Mouse (Mus musculus) heart, embryonic 16.5 days (tissue): ENCODE data around the gene E2f7. TPM values are rescaled to one million over a fixed set of nuclear protein-coding genes. Genes with fewer than 3 reads are reported as not detected.

Experiments used
- ATAC-seq: fragments of 200-750 bp; cut with Nextera tagmentation; replicated peaks from 2 replicates; pipeline ENCODE4 v1.8.0; 2017; ENCODE audit warnings: moderate number of reproducible peaks; ENCODE audit not compliant: insufficient read depth, low FRiP score; ENCODE audit errors: extremely low read depth
- H3K27ac ChIP-seq: fragments of 300-500 bp; sonication (generic); 2 replicates; pipeline ENCODE4 v1.5.1; 2014; ENCODE audit warnings: mild to moderate bottlenecking, low read length, control low read depth, moderate library complexity
- H3K27me3 ChIP-seq: fragments of 300-500 bp; sonication (generic); 2 replicates; pipeline ENCODE4 v1.6.1; 2014; ENCODE audit warnings: low read length, mixed read lengths; ENCODE audit not compliant: control insufficient read depth, insufficient read depth
- H3K36me3 ChIP-seq: fragments of 300-500 bp; sonication (generic); 2 replicates; pipeline ENCODE4 v1.6.1; 2014; ENCODE audit not compliant: control insufficient read depth, insufficient read depth
- H3K4me1 ChIP-seq: fragments of 300-500 bp; sonication (generic); 2 replicates; pipeline ENCODE4 v1.6.1; 2014; ENCODE audit warnings: low read length, mixed read lengths; ENCODE audit not compliant: control insufficient read depth, insufficient read depth
- H3K4me2 ChIP-seq: fragments of 300-500 bp; sonication (generic); 2 replicates; pipeline ENCODE4 v1.6.1; 2014; ENCODE audit warnings: low read depth, mild to moderate bottlenecking, control low read depth, low read length
- H3K4me3 ChIP-seq: fragments of 300-500 bp; sonication (generic); 2 replicates; pipeline ENCODE4 v1.5.1; 2014; ENCODE audit warnings: mild to moderate bottlenecking, control low read depth, low read length
- H3K9ac ChIP-seq: fragments of 300-500 bp; sonication (generic); 2 replicates; pipeline ENCODE4 v1.6.1; 2014; ENCODE audit warnings: low read length, control low read depth
- H3K9me3 ChIP-seq: fragments of 300-500 bp; sonication (generic); replicated peaks from 2 replicates; pipeline ENCODE4 v1.6.1; 2016; ENCODE audit warnings: low read length; ENCODE audit not compliant: control insufficient read depth
- WGBS: fragments of 180-500 bp; shearing (Covaris S2); extraction: QIAGEN DNeasy Blood & Tissue Kit; methylation state at CpG from one replicate; pipeline ENCODE4 v1.1.7; 2014; 5-methylcytosine and 5-hydroxymethylcytosine counted together
- polyA plus RNA-seq: library from polyadenylated mRNA; unstranded; fragments of >200 nt; fragmentation: Nextera tagmentation; extraction: Ambion mirVana; gene quantifications from 2 replicates; pipeline ENCODE4 v1.2.1, GENCODE M21; 2015

E2f7 gene
- 13.5 and 14.3 TPM in 2 replicates for polyA plus RNA-seq

DNA sequence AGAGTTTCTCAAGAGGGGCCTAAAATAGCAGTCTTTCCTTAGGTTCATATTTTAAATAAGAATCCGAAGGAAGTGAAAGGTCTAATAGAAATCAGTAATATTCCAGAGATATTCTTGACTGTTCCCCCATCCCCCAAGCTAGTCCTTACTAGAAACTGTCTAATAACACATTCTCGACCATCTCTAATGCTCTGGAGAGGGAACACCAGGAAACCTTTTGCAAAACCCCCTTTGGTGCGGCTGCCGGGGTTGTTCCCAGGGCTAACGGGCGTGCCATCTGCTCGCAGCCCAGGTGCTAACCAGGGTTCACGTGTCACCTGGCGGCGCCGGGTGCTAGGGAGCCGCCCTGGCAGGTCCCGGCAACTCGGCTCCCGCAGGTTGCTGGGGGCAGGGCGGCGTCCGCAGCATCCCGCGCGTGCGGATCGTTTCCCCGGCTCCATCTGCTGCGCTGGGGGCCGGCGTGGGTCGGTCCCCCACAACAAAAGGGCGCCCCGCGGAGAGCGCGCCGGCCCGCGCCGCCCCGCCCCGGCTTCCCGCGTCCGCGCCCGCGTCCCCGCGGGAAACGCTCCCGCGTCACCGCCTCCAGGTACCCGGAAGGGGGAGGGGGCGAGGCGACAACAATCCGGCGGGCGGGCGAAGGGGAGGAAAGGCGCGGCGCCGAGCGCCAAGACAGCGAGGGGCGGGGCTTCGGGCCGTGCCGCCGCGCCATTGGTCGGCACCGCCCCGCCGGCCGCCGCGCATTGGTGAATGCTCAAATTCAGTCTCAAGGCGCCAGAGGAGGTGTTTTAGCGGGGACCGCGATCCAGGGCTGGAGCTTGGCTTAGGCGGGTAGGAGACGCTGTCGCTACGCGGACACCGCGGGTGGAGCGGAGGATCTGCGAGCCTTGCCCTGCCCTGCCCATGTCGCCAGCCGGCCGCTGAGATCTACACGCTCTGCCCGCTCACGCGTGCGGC lies at the start of gene E2f7:
Gene E2f7 (plus strand): TSS at position 754 of the 954 bp plus-strand sequence.
- peak; percentile 98 for ATAC-seq
- Histone ChIP-seq H3K9ac (peak within 1 kb of the TSS; percentile 93), H3K27ac (peak within 1 kb of the TSS; percentile 74), H3K4me2 (peak within 1 kb of the TSS; percentile 99), H3K4me1 (peaks cover 13% of the 10 kb centered on the region), H3K36me3 (peaks cover 16% of the 10 kb centered on the region), H3K4me3 (peak within 1 kb of the TSS; percentile 93), H3K9me3 (no peaks in the 10 kb centered on the region), H3K27me3 (no peaks in the 10 kb centered on the region)
- WGBS = under 1% methylated on average over 93 of the region's 98 CpGs

GRCm38 (mm10) chr10:110701276-110701675 lies 44.0 kb upstream of the E2f7 start:
- Histone ChIP-seq H3K27ac (no peak overlapping the region), H3K4me2 (no peak overlapping the region), H3K36me3 (no peaks in the 10 kb centered on the region), H3K4me3 (no peak overlapping the region), H3K9me3 (peaks cover 2% of the 10 kb centered on the region; the same call in 1 of the 2 replicates), H3K9ac (no peak overlapping the region), H3K4me1 (no peaks in the 10 kb centered on the region), H3K27me3 (no peaks in the 10 kb centered on the region)
- ATAC-seq = no peak
- 76% methylated on average over 1 of the region's 1 CpGs for WGBS

DNA sequence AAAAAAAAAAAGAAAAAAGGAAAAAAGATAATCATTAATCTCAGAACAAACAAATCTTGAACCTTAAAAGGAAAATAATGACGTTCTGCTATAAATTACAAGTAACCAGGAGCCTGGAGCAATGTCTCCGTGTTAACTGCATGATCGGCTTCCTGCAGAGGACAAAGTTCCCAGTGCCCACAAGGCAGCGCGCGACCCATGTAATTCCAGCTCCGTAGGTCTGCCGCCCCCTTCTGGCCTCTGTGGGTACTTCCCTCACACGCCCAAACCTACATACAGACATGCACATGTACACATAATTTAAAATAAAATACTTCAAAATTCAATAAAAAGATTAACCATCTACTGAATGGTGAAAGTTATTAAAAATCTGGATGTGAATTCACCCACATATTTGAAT lies 39.6 kb upstream of the E2f7 start:
- H3K9ac ChIP-seq = no peak overlapping the region
- no peaks in the 10 kb centered on the region for H3K4me1 ChIP-seq
- 48% methylated on average over 9 of the region's 9 CpGs for WGBS
- no peaks in the 10 kb centered on the region for H3K27me3 ChIP-seq
- H3K27ac ChIP-seq = no peak overlapping the region
- peaks cover 2% of the 10 kb centered on the region; the same call in 1 of the 2 replicates for H3K9me3 ChIP-seq
- no peaks in the 10 kb centered on the region for H3K36me3 ChIP-seq
- no peak overlapping the region for H3K4me3 ChIP-seq
- no peak for ATAC-seq
- H3K4me2 ChIP-seq = no peak overlapping the region

DNA sequence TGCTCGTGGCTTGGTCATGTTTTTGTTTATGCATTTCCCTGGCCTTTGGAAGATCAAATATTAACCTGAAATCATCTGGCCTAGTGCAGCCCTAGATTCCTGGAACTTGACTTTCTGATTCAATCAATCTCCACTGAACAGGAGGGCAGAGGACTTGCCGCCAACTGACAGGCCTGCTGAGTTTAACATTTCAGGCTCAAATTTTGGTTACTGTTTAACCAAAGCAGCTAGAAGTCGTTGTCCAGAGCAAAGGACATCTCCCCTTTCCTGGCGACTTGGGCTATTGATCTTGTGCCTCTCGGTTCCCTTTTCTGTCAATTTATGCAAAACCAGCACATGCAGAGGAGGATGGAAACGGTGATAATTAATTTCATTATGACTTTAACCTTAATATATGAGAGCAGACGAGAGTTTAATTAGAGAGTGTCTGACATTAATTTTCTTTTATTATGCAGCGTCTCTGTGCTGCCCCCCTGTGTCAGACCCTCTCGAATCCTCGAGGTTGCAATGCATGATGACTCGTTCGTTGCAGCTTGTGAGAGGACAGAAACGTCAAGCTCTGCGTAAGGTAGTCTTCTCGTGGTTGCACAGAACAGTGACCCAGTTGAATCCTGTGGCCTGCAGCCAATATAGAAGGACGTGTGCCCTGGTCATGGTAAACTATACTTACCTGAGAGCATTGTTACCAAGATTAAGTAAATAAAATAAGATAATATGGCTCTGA lies 37.7 kb upstream of the E2f7 start:
- no peak overlapping the region for H3K27ac ChIP-seq
- H3K4me3 ChIP-seq = no peak overlapping the region
- no peak overlapping the region for H3K4me2 ChIP-seq
- no peaks in the 10 kb centered on the region for H3K36me3 ChIP-seq
- 53% methylated on average over 16 of the region's 16 CpGs for WGBS
- no peaks in the 10 kb centered on the region for H3K27me3 ChIP-seq
- no peak for ATAC-seq
- H3K9ac ChIP-seq = no peak overlapping the region
- peaks cover 2% of the 10 kb centered on the region; the same call in 1 of the 2 replicates for H3K9me3 ChIP-seq
- H3K4me1 ChIP-seq = no peaks in the 10 kb centered on the region

- WGBS = 70% methylated on average over 10 of the region's 10 CpGs
- Histone ChIP-seq H3K4me2 (no peak overlapping the region), H3K27me3 (no peaks in the 10 kb centered on the region)
Measured at GRCm38 (mm10) chr10:110716887-110717286, 28.4 kb upstream of the E2f7 start.

GRCm38 (mm10) chr10:110726431-110726830 lies 18.8 kb upstream of the E2f7 start:
- Histone ChIP-seq H3K36me3 (no peaks in the 10 kb centered on the region), H3K9ac (no peak overlapping the region), H3K4me3 (no peak overlapping the region), H3K27me3 (no peaks in the 10 kb centered on the region), H3K4me1 (no peaks in the 10 kb centered on the region), H3K9me3 (no peaks in the 10 kb centered on the region), H3K27ac (no peak overlapping the region), H3K4me2 (no peak overlapping the region)
- ATAC-seq = no peak
- 74% methylated on average over 15 of the region's 15 CpGs for WGBS

More at GRCm38 (mm10) chr10:110716887-110717286, 28.4 kb upstream of the E2f7 start:
- H3K36me3 ChIP-seq = no peaks in the 10 kb centered on the region
- H3K9ac ChIP-seq = no peak overlapping the region
- no peak for ATAC-seq
- no peaks in the 10 kb centered on the region for H3K4me1 ChIP-seq
- no peak overlapping the region for H3K4me3 ChIP-seq
- no peaks in the 10 kb centered on the region for H3K9me3 ChIP-seq
- H3K27ac ChIP-seq = no peak overlapping the region

DNA sequence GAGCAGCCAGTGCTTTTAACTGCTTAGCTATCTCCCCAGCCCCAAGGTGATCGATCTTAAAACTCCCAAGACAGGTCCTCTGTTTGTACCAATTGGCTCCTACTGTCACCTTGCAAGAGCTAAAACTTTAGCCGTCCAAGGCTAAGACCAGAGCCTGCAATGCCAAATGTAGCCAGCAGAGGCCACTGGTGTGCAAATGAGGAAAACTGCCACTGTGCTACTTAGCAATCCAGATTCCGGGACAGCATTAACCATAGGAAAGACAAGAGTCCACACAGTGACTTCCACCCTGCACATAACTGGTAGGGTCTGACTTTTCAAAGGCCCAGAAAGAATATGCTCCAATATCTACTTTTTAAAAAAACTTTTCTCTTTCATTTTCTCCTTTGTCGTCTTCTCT lies 17.4 kb upstream of the E2f7 start:
- no peak for ATAC-seq
- 50% methylated on average over 4 of the region's 4 CpGs for WGBS
- H3K27me3 ChIP-seq = no peaks in the 10 kb centered on the region
- no peak overlapping the region for H3K4me3 ChIP-seq
- no peak overlapping the region for H3K9ac ChIP-seq
- H3K4me1 ChIP-seq = no peaks in the 10 kb centered on the region
- no peaks in the 10 kb centered on the region for H3K36me3 ChIP-seq
- no peaks in the 10 kb centered on the region for H3K9me3 ChIP-seq
- no peak overlapping the region for H3K27ac ChIP-seq
- H3K4me2 ChIP-seq = no peak overlapping the region

- WGBS = 13% methylated on average over 6 of the region's 6 CpGs
- Histone ChIP-seq H3K9ac (no peak overlapping the region), H3K4me1 (no peaks in the 10 kb centered on the region), H3K9me3 (peaks cover 4% of the 10 kb centered on the region; the same call in 1 of the 2 replicates), H3K27ac (no peak overlapping the region), H3K4me2 (no peak overlapping the region), H3K27me3 (no peaks in the 10 kb centered on the region), H3K36me3 (no peaks in the 10 kb centered on the region), H3K4me3 (no peak overlapping the region)
- ATAC-seq = no peak; the same call in 1 of the 2 replicates
Measured at GRCm38 (mm10) chr10:110733343-110733742, 11.9 kb upstream of the E2f7 start.

- no peak for ATAC-seq
- 79% methylated on average over 6 of the region's 6 CpGs for WGBS
Measured at GRCm38 (mm10) chr10:110743701-110744100, 1.5 kb upstream of the E2f7 start.

More at GRCm38 (mm10) chr10:110743701-110744100, 1.5 kb upstream of the E2f7 start:
- Histone ChIP-seq H3K9me3 (no peaks in the 10 kb centered on the region), H3K36me3 (peaks cover 9% of the 10 kb centered on the region; the same call in 1 of the 2 replicates), H3K27ac (no peak overlapping the region), H3K4me2 (no peak overlapping the region), H3K4me1 (peaks cover 13% of the 10 kb centered on the region), H3K4me3 (no peak overlapping the region), H3K27me3 (no peaks in the 10 kb centered on the region), H3K9ac (no peak overlapping the region)
